Mouse (Mus musculus) intestine, embryonic 15.5 days (tissue): ENCODE measurements around the gene Ankrd26. TPM values are rescaled to one million over a fixed set of nuclear protein-coding genes. Genes with fewer than 3 reads are reported as not detected.
"Not testable (repeated sequence)": the region's sequence is repeated elsewhere in the genome, so short reads cannot be mapped to it uniquely, and the experiment has no call there.

Experiments
- ATAC-seq: fragments of 200-750 bp; cut with Nextera tagmentation; 2 replicates; pipeline ENCODE4 v1.8.0; 2017; ENCODE audit warnings: moderate TSS enrichment, moderate library complexity
- H3K27ac ChIP-seq: fragments of 300-500 bp; sonication (generic); 2 replicates; pipeline ENCODE4 v1.5.1; 2015; ENCODE audit warnings: mild to moderate bottlenecking, inconsistent platforms
- H3K27me3 ChIP-seq: fragments of 300-500 bp; sonication (generic); replicated peaks from 2 replicates; pipeline ENCODE4 v1.6.1; 2015; ENCODE audit warnings: inconsistent platforms
- H3K36me3 ChIP-seq: fragments of 300-500 bp; sonication (generic); 2 replicates; pipeline ENCODE4 v1.6.1; 2015; ENCODE audit warnings: inconsistent platforms
- H3K4me1 ChIP-seq: fragments of 300-500 bp; sonication (generic); replicated peaks from 2 replicates; pipeline ENCODE4 v1.6.1; 2015; ENCODE audit warnings: inconsistent platforms
- H3K4me2 ChIP-seq: fragments of 300-500 bp; sonication (generic); replicated peaks from 2 replicates; pipeline ENCODE4 v1.6.1; 2015; ENCODE audit warnings: mild to moderate bottlenecking, inconsistent platforms
- H3K4me3 ChIP-seq: fragments of 300-500 bp; sonication (generic); replicated peaks from 2 replicates; pipeline ENCODE4 v1.5.1; 2015; ENCODE audit warnings: inconsistent platforms
- H3K9ac ChIP-seq: fragments of 300-500 bp; sonication (generic); 2 replicates; pipeline ENCODE4 v1.6.1; 2015; ENCODE audit warnings: inconsistent platforms
- H3K9me3 ChIP-seq: fragments of 300-500 bp; sonication (generic); 2 replicates; pipeline ENCODE4 v1.6.1; 2016; ENCODE audit warnings: inconsistent platforms
- WGBS: fragments of 180-500 bp; shearing (Covaris S2); methylation state at CpG from one replicate; pipeline ENCODE4 v1.1.7; 2015; 5-methylcytosine and 5-hydroxymethylcytosine counted together
- polyA plus RNA-seq: library from polyadenylated mRNA; unstranded; fragments of >200 nt; fragmentation: Nextera tagmentation; extraction: Ambion mirVana; gene quantifications from 2 replicates; pipeline ENCODE4 v1.2.1, GENCODE M21; 2015

The Ankrd26 gene
- 10.5 and 11.2 TPM in 2 replicates for polyA plus RNA-seq

- Histone ChIP-seq H3K4me3 (peak within 1 kb of the TSS; percentile 69), H3K9me3 (no peaks in the 10 kb centered on the region), H3K36me3 (no peaks in the 10 kb centered on the region; the same call in 1 of the 2 replicates), H3K9ac (peak within 1 kb of the TSS; percentile 81), H3K27me3 (no peaks in the 10 kb centered on the region), H3K4me1 (0 out of 2 replicates have a peak, but pooled peaks cover 2% of the 10 kb centered on the region), H3K4me2 (peak within 1 kb of the TSS; percentile 93), H3K27ac (peak within 1 kb of the TSS; percentile 66)
- whole genome bisulfite sequencing: 4% methylated on average over 54 of the region's 54 CpGs
- peak; percentile 99 for ATAC-seq
Observed at GRCm38 (mm10) chr6:118561745-118562609, at the start of gene Ankrd26. Ankrd26 (minus strand) TSS chr6:118562226.

- no peaks in the 10 kb centered on the region for H3K9me3 ChIP-seq
- no peak for ATAC-seq
- no peak overlapping the region for H3K27ac ChIP-seq
- H3K9ac ChIP-seq: no peak overlapping the region
- H3K4me3 ChIP-seq: no peak overlapping the region
- 89% methylated on average over 6 of the region's 6 CpGs for WGBS
- no peak overlapping the region for H3K4me2 ChIP-seq
- no peaks in the 10 kb centered on the region for H3K36me3 ChIP-seq
- H3K4me1 ChIP-seq: no peaks in the 10 kb centered on the region
- H3K27me3 ChIP-seq: no peaks in the 10 kb centered on the region
Observed at GRCm38 (mm10) chr6:118608906-118609305, 46.9 kb upstream of the Ankrd26 start.

- no peak overlapping the region for H3K9ac ChIP-seq
- H3K27ac ChIP-seq: no peak overlapping the region
- no peaks in the 10 kb centered on the region for H3K4me1 ChIP-seq
- WGBS: 73% methylated on average over 7 of the region's 7 CpGs
- H3K9me3 ChIP-seq: no peaks in the 10 kb centered on the region
- no peak for ATAC-seq
- no peaks in the 10 kb centered on the region for H3K36me3 ChIP-seq
- no peak overlapping the region for H3K4me2 ChIP-seq
- H3K4me3 ChIP-seq: no peak overlapping the region
- no peaks in the 10 kb centered on the region for H3K27me3 ChIP-seq
Observed at GRCm38 (mm10) chr6:118605974-118606373, 43.9 kb upstream of the Ankrd26 start.

GRCm38 (mm10) chr6:118603825-118604224, 41.8 kb upstream of the Ankrd26 start:
- Histone ChIP-seq H3K9ac (no peak overlapping the region), H3K4me3 (no peak overlapping the region), H3K4me1 (no peaks in the 10 kb centered on the region), H3K4me2 (no peak overlapping the region), H3K36me3 (no peaks in the 10 kb centered on the region), H3K27ac (no peak overlapping the region), H3K9me3 (no peaks in the 10 kb centered on the region), H3K27me3 (no peaks in the 10 kb centered on the region)
- 89% methylated on average over 7 of the region's 7 CpGs for WGBS
- no peak for ATAC-seq

GRCm38 (mm10) chr6:118595681-118596055, 33.6 kb upstream of the Ankrd26 start:
- whole genome bisulfite sequencing: 69% methylated on average over 9 of the region's 9 CpGs

GRCm38 (mm10) chr6:118594833-118595680, 33.0 kb upstream of the Ankrd26 start:
- Histone ChIP-seq H3K4me1 (0 out of 2 replicates have a peak, but pooled peaks cover 6% of the 10 kb centered on the region), H3K36me3 (no peaks in the 10 kb centered on the region), H3K9ac (no peak overlapping the region), H3K27me3 (no peaks in the 10 kb centered on the region), H3K27ac (no peak overlapping the region), H3K4me2 (no peak overlapping the region), H3K9me3 (no peaks in the 10 kb centered on the region), H3K4me3 (no peak overlapping the region)
- no peak for ATAC-seq
- WGBS: 80% methylated on average over 10 of the region's 10 CpGs

More at GRCm38 (mm10) chr6:118595681-118596055, 33.6 kb upstream of the Ankrd26 start:
- no peaks in the 10 kb centered on the region for H3K36me3 ChIP-seq
- no peak for ATAC-seq
- no peak overlapping the region for H3K4me3 ChIP-seq
- 0 out of 2 replicates have a peak, but pooled peaks cover 6% of the 10 kb centered on the region for H3K4me1 ChIP-seq
- no peak overlapping the region for H3K27ac ChIP-seq
- H3K9ac ChIP-seq: no peak overlapping the region
- no peaks in the 10 kb centered on the region for H3K27me3 ChIP-seq
- no peaks in the 10 kb centered on the region for H3K9me3 ChIP-seq
- no peak overlapping the region for H3K4me2 ChIP-seq

- no peaks in the 10 kb centered on the region for H3K9me3 ChIP-seq
- no peak overlapping the region for H3K27ac ChIP-seq
- H3K27me3 ChIP-seq: no peaks in the 10 kb centered on the region
- peak overlapping the region; percentile 33 for H3K9ac ChIP-seq
- WGBS: 35% methylated on average over 10 of the region's 10 CpGs
- no peaks in the 10 kb centered on the region for H3K36me3 ChIP-seq
- peak overlapping the region; percentile 41 for H3K4me3 ChIP-seq
- 0 out of 2 replicates have a peak, but pooled peaks cover 6% of the 10 kb centered on the region for H3K4me1 ChIP-seq
- H3K4me2 ChIP-seq: peak overlapping the region; percentile 83
- ATAC-seq: peak; percentile 74
Observed at GRCm38 (mm10) chr6:118594070-118594469, 32.0 kb upstream of the Ankrd26 start.

GRCm38 (mm10) chr6:118593377-118594061, 31.5 kb upstream of the Ankrd26 start:
- Histone ChIP-seq H3K27me3 (no peaks in the 10 kb centered on the region), H3K9me3 (no peaks in the 10 kb centered on the region), H3K9ac (peak overlapping the region; percentile 33), H3K36me3 (no peaks in the 10 kb centered on the region), H3K27ac (no peak overlapping the region), H3K4me1 (0 out of 2 replicates have a peak, but pooled peaks cover 6% of the 10 kb centered on the region), H3K4me2 (peak overlapping the region; percentile 83), H3K4me3 (peak overlapping the region; percentile 41)
- WGBS: 5% methylated on average over 34 of the region's 34 CpGs
- ATAC-seq: peak; percentile 91

GRCm38 (mm10) chr6:118592662-118593376, 30.8 kb upstream of the Ankrd26 start:
- 34% methylated on average over 21 of the region's 21 CpGs for WGBS

GRCm38 (mm10) chr6:118578741-118579140, 16.7 kb upstream of the Ankrd26 start:
- H3K27me3 ChIP-seq, H3K27ac ChIP-seq, H3K9ac ChIP-seq, ATAC-seq, H3K9me3 ChIP-seq, H3K4me3 ChIP-seq, H3K36me3 ChIP-seq, H3K4me1 ChIP-seq, H3K4me2 ChIP-seq: not testable (repeated sequence)
- 73% methylated on average over 4 of the region's 4 CpGs for WGBS

More at GRCm38 (mm10) chr6:118592662-118593376, 30.8 kb upstream of the Ankrd26 start:
- Histone ChIP-seq H3K9ac (peak overlapping the region; percentile 33), H3K4me1 (0 out of 2 replicates have a peak, but pooled peaks cover 6% of the 10 kb centered on the region), H3K36me3 (no peaks in the 10 kb centered on the region), H3K27ac (no peak overlapping the region), H3K9me3 (no peaks in the 10 kb centered on the region), H3K27me3 (no peaks in the 10 kb centered on the region), H3K4me2 (peak overlapping the region; percentile 83), H3K4me3 (peak overlapping the region; percentile 41)
- ATAC-seq: 0 out of 2 replicates have a peak, but pooled peaks have one; percentile 12

- ATAC-seq: peak; percentile 31; the same call in 1 of the 2 replicates
- Histone ChIP-seq H3K27ac (no peak overlapping the region), H3K27me3 (no peaks in the 10 kb centered on the region), H3K36me3 (no peaks in the 10 kb centered on the region), H3K9ac (no peak overlapping the region), H3K9me3 (no peaks in the 10 kb centered on the region; the same call in 1 of the 2 replicates), H3K4me3 (no peak overlapping the region), H3K4me2 (no peak overlapping the region), H3K4me1 (no peaks in the 10 kb centered on the region)
- 79% methylated on average over 6 of the region's 6 CpGs for WGBS
Observed at GRCm38 (mm10) chr6:118574351-118574750, 12.3 kb upstream of the Ankrd26 start.
